Mouse (Mus musculus) telencephalon, adult 2 months (tissue): ENCODE results near the gene Tsr3.

Experiments used
- DNase-seq: peaks from one replicate; pipeline ENCODE4 v3.0.0-alpha.2; 2011; ENCODE audit warnings: low read depth, low spot score

Gene Tsr3

DNA sequence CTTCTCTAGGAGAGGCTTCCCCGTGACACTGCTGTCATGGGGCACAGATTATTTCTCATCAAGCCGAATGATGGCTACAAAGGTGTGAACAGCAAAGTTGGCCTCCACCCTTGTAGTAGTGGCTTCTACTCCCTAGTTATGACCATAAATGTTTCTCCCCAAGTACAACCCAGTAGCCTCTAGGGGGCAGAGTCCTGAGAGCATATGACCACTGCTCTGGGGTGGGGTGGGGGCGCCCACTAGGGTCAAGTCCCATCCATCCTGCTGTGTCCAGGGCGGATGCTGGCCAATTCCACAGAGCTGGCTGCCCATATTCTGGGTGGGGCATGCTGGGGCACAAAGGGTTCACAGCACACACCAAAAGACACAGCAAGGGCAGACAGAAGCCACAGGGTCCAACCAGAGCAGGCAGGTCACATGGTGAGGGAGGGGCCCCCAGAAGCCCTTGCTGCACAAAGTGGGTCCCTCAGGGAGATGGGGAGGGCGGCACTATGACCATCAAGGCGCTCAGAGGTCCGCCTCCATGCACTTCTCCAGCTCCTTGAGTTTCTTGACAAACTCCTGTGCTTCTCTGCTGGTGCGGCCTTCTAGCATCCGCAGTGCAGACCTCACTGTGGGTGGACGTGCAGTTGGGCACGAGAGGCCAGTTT is 3.3 kb downstream of the Tsr3 start:
- no peak for DNase-seq

DNA sequence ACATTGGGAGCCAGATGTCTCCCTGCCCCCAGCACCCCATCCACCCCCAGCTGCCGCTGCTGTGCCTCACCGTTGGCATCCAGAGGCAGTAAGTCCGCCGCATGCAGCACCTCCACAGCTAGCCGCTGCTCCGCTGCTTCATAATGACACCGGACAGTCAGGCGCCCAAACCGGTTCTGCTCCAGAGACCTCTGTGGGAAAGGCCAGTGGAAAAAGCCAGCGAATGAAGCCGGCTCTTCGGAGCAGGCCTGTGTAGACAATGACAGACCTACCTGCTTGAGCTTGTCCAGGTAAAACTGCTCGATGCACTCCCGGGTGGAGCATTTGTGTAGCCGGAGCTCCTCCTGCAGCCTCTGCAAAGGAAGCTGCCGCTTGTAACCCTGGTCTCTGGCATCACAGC is 4.3 kb downstream of the Tsr3 start:
- DNase-seq = no peak

DNA sequence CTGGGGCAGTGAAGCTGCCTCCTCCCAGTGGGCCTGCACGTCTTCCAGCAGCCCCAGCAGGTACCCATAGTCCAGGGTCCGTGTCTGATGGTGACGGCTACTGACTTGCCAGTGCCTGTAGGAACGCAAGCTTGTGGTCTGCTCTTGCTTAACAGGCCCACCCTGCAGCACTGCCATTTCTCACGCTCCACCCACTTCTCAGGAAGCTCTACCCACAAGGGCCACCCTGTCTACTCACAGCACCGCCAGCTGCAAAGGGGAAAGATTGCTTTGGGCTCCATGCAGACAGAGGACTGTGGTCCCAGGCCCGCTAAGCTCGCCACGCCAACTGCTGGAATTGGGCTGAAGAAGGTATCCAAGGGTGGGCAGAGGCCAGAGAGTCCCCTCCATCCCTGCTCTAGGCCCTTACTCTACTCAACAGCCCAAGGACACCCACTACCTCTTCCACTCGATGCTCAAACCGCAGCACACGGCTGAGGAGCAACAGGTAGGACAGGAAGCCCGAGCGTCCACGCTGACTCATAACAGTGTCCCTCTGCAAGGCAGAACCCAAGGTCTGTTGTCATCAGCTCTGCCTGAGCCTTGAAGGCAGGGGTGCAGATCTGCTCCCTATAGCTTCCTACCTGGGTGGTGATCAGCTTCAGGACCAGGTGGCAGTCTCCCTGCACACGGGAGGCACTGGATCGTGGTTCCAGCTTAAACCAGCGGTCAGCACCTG is 8.2 kb downstream of the Tsr3 start:
- DNase-seq = no peak

DNA sequence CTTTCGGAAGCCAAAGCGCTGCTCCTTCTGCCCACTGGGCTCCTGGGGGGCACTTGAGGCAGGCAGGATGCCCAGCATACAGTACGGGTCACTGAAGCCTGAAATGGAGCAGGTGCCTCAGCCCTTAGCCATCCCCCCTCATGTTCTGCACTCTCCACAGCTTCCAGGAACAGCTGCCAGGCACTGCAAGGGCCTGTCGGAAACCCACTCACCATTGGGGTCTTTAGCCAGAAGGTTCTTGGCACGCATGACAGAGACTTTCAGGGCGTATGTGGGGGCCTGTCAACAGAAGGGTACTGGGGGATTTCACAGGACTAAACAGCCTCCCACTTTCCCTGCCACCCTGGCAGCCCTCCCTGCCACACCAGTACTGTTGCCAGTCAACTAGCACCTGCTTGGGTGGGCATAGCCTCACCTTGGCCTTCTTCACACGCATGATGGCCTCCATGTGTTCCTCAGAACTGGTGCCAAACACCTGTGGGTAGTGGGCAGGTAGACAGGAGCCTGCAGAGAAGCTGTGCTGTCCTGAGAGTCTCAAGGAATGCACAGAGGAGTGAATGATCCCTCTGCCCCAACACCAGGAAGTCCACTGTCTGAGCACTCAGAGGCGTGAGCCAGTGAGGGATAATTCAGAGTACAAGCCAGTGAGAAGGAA is 10.3 kb downstream of the Tsr3 start:
- DNase-seq = no peak

DNA sequence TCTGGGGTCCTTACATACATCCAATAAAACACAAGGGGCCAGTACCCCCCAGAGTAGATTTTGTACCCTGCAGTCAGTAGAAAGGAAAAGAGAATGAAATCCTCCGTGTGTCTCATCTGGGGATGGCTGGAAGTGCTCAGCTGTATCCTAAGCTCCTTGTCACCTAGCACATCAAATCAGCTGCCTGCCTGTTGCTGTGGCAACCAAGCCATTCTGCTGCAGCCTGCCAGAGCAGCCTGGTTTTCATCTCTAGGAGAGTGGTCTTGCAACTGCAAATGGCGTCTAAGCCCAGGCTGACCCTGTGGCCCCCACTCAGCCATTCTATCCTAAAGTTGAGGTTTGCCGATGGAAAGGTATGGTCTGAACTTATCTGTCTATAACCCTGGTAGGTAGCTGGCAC is 12.7 kb downstream of the Tsr3 start:
- peak; percentile 32 for DNase-seq

DNA sequence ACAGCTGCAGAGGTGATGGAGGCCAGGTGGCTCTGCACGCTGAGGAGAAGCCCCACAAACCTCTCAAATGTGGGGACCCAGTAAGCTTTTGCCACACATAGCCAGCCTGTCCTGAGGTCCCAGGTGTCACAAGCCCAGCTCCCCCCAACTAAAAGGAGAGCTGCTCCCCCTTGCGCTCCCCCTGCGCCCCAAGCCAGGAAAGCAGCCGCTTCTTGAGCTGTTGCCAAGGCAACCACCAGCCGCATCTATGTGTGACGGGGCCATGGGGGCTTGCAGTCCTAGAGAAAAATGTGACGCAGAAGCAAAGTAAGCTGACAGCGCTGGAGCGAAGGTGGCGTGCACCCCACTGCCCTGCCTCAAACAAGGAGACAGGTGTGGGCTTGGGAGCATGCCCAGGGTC is 13.8 kb downstream of the Tsr3 start:
- peak; percentile 29 for DNase-seq

DNA sequence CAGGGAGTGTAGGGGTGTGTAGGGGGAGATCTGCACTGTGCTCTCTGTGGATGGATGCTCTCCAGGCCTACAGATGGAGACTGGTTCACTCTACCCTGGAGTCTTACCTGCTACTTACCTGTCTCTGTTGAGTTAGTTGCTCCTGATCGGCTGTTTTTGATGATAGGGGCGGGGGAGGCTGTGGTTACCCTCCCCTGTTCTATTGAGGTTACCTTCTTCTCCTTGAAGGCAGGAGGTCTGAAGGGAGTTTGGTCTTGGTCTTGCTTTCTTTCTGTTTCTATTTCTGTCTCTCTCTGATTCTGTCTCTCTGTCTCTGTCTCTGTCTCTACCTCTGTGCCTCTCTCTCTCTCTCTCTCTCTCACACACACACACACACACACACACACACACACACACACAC is 15.1 kb downstream of the Tsr3 start:
- no peak for DNase-seq

DNA sequence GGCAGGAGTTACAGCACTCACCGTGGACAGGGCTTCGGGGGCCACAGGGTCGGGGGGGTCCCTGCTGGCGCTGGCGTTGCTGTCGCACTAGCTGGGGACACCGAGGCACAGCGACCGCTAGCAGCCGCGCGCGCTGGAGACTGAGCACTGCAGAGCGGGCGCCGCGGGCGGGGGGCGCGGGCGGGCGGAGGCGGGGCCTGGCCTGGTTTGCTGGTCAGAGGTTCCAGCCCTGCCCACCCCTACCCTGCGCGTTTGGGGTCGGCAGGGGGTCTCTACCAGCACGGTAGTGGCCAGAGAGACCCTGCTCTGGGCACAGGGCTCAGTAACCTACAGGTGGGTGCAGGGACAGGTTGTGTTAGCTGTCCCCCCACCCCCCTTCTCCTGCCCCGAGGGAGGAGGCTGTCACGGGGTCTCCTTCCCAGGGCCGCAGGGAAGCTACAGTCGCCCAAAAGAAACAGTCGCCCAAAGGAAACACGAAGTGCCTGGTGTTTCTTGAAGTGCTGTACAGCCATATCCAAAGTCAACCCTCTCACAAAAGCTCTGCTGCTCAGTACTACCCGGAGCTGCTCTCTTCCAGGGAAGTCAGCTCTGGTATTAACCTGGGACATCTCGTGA is 16.3 kb downstream of the Tsr3 start, which contains the start of gene Baiap3:
TSS of gene Baiap3 (minus strand) at position 225 of the 615 bp plus-strand sequence.
- DNase-seq = no peak

DNA sequence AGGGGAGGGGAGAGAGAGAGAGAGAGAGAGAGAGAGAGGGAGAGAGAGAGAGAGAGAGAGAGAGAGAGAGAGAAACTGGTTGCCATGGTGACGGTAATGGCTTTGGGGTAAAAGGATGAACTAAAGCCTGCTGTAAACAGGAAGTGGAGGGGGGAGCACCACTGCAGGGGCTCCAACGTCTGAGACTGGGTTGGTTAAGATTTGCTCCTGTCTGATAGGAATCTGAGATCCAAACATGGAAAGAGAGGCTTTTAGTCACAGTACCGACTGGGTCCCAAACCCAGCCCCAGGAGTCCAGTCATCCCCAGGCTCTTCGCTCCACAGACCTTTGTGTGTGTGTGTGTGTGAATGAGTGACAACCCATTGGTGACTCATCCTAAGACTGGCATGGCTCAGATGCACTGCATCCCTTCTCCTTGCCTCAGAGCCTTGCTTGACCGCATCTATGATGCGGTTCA is 17.9 kb downstream of the Tsr3 start:
- no peak for DNase-seq

DNA sequence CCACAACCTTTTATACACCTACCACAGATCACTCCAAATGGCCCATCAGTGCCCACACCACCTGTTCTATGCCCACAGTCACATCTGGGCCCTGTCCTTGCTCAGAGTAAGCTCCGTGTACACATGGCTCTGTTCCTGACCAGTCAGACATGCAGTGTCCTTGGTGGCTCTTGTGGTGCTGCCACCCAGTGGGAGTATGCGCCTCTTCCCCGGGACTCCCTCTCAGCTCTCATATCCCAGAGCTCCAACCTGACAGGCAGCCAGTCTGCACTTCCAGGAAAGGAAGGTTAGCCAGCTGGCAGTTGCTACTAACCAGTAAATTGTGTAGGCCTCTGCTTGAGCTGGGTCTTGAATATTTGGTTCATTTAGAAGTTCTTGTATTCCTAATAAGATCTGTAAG is 24.5 kb downstream of the Tsr3 start:
- DNase-seq = no peak

DNA sequence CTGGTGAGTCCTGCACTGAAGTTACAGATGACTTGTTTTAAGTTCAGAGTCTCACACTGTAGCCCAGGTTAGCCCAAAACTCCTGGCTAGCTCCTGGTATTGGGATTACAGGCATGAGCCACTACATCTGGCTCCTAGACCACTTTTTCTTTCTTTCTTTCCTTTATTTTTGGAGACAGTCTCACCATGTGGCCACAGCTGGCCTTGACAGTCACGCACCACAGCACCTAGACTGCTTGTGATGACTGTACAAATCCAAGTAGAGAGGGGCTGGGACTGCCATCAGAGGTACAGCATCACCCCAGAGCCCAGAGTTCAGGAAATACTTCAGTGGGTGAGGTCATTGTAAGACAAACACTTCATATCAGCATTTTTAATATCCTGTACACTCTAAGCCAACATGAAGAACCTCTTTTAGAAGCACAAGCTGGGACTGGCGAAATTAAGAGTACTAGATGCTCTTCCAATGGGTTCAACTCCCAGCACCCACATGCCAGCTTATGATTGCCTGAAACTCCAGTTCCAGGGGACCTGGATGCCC is 30.9 kb downstream of the Tsr3 start:
- DNase-seq = no peak

DNA sequence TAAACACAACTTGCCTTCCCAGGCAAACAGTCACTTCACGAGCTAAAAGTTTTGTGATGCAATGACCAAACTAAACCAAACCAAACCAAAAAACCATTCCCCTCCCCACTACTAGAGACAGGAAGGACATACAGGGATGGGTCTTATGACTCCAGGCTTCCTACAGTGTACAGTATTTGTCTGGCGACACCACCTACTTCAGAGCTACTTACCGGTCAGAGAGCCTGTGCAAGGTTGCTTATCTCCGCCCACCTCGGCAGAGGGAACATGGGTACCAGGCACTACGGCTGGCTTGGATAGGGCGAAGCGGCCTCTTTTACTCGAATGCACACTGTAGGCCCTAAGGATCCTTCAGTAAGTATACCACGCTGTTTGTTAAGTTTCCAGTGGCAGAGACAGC is 32.4 kb downstream of the Tsr3 start:
- DNase-seq = no peak

DNA sequence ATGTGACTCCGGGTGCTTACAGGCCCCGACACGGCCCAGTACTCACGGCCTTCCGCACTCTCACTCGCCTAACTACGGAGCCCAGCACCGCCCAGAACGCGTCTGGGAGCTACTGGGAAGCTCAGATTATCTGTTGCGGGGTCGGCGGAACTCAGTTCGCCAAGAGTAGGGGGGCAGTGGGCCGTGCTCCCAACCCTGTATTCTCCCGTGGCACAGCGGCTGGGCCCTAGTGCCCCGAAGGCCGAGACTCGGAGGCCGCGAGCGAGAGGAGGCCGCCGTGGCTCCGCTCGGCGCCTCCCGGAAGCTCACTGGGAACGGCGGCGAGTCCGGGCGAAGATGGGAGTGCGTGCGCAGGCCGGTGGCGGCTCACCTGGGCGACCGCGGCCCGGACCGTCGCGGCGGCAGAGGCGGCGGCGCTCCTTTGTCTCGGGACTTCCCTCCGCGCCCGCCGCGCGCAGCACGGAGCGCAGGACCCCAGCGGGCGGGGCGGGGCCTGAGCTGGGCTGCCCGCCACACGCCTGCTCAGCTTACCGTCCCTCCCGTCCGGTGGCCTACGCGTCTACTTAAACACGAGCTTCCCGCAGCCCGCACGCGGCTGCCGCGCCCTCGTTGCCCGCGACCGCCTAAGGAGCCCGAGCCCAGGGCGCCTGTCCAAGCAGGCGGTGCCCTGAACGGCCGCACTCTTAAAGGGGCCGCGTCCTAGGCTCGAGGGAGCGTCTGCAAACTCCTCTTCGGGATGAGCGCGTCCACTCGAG is 33.2 kb downstream of the Tsr3 start:
- no peak for DNase-seq

DNA sequence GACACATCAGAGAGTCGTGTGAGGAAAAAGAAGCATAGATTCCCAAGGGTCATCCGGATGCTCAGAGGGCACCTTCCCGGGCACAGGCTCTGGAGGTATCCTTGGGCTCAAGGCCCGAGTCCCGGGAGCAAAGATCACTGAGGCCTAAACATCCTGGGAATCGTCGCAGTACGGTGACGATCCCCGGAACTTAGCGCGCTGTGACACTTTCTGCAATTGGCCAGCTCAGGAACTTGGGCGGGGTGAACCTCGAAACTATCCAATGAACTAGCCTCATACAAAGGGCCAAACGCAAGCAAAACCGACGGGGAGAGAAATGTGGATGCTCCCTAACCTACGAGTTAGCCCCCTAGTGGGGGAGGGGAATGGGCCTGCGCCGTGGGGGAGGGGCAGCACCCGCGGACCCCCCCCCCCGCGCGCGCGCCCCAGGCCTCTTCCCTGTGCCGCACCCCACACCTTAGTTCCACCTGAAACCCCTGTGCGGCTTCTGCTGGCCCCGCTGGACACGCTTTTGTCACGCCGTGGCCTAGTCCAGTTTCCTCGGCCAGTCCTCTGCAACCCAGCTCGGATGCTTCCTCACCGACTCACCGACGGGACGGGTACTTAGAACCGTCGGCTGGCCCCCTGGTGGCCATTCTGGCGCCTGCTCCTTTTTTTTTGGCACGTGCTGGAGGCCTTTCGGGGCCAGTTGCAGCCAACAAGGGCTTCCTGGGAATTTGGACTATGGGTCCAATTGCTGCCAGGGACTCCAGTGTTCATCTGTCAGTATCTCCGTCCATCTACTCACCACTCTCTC is 33.9 kb downstream of the Tsr3 start:
- DNase-seq = peak; percentile 99

DNA sequence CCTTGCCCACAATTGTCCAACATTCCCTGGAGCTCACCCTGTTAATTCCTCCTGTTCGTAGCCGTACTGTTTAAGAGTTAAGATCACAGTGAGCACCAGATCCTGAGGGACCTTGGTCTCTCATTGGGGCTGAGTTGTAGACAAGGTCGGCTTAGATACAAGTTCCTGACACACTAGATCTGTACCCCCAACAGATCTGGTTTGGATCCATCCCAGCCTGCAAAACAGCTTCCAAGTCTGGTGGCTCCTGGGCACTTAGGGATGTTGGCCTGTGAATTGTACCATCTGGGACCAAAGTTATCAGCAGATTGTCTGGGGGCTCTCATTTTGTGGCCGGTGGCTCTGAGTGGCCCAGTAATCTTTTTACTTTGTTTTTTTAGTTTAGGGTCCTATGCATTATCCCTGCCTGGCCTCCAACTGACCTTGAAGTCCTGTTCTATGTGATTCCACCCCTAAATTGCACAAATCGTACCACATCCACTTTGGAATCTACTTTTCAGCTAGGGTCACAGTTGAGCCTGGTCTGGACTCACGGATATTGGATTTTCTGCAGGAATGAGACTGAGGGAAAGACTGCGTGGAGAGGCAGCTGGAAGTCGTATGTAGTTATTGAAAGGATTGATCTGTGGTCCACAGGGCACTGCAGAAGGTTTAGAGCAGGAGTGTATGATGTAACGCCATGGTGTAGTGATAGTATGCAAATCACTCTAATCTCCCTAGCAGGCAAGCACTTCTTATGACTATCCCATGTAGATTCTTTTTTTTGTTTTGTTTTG is 34.8 kb downstream of the Tsr3 start, which contains the start of gene Ube2i:
TSS of gene Ube2i (minus strand) at position 52 of the 776 bp plus-strand sequence.
- DNase-seq = no peak

DNA sequence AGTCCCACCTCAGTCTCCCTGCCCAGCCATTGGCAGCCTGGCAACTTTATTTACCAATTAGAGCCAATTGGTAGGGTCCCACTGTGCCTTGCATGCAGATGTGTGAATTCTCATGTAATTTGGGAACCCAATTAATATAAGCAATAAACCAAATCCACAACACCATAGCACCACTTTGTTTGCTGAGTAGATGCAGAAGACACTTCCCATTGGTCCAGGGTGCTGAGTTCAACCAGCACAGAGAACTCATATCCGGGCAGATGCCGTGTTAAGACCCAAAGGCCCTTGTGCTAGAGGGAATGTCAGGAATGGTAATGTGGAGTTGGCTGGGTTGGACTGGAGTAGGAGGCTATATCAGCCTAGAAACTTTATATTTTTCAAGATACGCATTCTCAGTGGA is 35.9 kb downstream of the Tsr3 start:
- no peak for DNase-seq

DNA sequence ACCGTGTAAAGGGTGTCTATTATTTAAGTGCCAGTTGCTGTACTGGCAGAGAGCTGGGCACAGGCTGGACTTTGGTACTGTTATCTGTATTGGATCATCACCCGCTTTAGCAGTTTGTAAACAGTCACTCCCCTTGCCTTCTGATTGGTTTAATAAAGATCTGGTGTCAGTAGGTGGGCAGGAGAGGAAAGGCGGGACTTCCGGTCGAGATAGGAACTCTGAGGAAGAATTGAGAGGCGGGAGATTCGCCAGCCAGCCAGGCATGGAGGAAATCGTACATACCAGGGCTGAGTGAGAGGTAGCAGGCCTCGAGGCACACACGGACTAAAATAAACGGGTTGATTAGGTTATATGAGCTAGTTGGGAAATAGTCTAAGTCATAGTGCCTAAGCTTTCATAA is 42.2 kb downstream of the Tsr3 start:
- no peak for DNase-seq

DNA sequence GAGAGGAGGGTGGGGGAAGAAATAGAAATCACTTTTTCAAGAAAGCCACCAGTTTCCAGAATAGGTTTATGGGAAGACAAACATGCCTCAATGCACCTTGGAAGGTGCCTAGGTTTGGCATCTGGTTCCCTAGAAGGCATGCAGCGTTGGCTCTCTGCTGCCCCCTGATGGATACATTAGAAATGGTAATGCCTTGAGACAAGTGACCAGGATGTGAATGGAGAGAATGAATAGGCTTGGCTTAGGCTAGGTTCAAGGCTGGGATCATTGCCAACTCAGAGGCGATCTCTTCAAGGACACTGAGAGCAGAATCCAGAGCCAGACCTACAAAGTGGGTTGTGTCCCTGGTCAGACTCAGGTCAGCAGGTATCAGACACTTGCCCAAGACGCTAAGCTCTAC is 45.1 kb downstream of the Tsr3 start:
- DNase-seq = no peak

DNA sequence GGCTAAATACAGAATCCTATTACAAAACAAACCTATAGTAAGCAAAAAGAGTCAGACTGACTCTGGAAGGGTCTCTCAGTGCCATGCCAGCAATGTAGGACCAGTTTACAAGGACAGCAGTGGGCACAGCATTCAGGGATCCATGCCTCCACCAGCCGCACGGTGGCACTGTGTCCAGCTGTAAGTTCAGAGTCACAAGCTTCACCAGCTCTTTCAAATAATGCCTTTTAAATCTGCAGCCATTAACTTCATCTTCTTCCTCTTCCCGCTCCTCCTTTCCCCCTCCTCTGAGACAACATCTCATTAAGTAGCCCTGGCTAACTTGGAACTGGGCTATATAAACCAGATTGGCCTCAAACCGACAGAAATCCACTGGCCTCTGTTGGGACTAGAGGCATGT is 48.9 kb downstream of the Tsr3 start:
- DNase-seq = no peak

DNA sequence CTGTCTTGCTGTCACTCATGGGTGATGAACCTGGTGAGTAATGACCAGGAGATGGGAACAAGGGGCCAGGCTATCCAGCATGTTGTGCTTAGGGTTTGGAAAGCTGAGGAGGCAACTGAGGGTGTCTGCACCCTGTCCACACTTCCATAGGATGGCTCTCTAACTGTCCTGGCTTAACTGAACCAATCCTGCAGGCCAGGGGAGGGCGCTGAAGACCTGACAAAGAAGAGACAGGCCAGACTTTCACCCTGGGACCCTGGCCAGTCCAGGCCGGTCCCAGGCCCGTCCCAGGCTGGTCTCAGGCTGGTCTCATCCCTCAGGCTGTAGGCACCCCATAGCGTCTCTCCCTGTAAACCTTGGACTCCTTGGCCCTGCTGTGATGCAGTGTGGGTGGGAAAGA is 50.4 kb downstream of the Tsr3 start:
- DNase-seq = no peak
